Mouse (Mus musculus) bone marrow, adult 2 months (tissue): ENCODE data around the gene Tnfrsf13b.

ENCODE experiments used
- CTCF ChIP-seq: fragments of 200-500 bp; IDR thresholded peaks from 2 replicates; pipeline ENCODE4 v1.5.1; 2011; ENCODE audit warnings: low read length, control low read depth; ENCODE audit not compliant: control insufficient read depth, insufficient read depth
- POLR2A ChIP-seq: fragments of 200-500 bp; IDR thresholded peaks from 2 replicates; pipeline ENCODE4 v1.6.1; 2011; ENCODE audit warnings: low read depth, mild to moderate bottlenecking, control low read depth, low read length, borderline replicate concordance; ENCODE audit not compliant: control insufficient read depth

GRCm38 (mm10) chr11:61081624-61082023, 44.9 kb upstream of the Tnfrsf13b start:
- no peak for TF ChIP-seq POLR2A
- TF ChIP-seq CTCF: no peak
